Mouse (Mus musculus): ENCODE data around the gene Padi3. TPM values are rescaled to one million over a fixed set of nuclear protein-coding genes. Genes with fewer than 3 reads are reported as not detected.

Padi3 gene
- polyA plus RNA-seq, 1 experiment from 2014 or later, result 0.51 TPM

DNA sequence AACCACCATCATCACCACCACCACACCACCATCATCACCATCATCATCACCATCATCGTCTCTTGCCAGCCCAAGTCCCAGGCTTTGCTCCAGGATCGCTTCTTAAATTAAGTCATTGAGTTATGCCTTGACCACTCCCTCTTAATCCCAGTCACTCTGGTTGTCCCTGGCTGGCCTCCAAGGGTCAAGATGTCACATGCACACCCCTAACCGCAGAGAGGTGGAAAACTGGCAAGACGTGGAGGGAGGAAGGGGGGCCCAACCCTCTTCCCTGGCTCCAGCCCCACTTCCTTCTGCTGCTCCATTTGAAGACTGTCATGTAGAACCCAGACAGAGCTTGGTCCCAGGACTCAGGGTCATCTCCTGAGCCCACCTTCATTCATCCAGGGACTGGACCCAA is 34.5 kb upstream of the Padi3 start:
- Histone ChIP-seq H3K4me2 (ENCODE audit: low read depth, low read length) (no peak overlapping the region), H3K9me3 (ENCODE audit: control insufficient read depth, low read length) (no peaks in the 10 kb centered on the region), H3K27ac (ENCODE audit: low read length) (no peak overlapping the region), H3K36me3 (ENCODE audit: control insufficient read depth, insufficient read depth, low read length) (no peaks in the 10 kb centered on the region), H3K9ac (ENCODE audit: low read depth, low read length) (no peak overlapping the region), H3K27me3 (replicated peaks; ENCODE audit: control insufficient read depth, insufficient read depth, low read length) (no peaks in the 10 kb centered on the region), H3K4me3 (ENCODE audit: low read length) (no peak overlapping the region), H3K4me1 (ENCODE audit: control insufficient read depth, insufficient read depth, low read length) (no peaks in the 10 kb centered on the region)
- no peak for ATAC-seq
- WGBS, result 64% methylated on average over 4 of the region's 4 CpGs

- Histone ChIP-seq H3K4me2 (ENCODE audit: low read depth, low read length) (no peak overlapping the region), H3K9ac (ENCODE audit: low read depth, low read length) (no peak overlapping the region), H3K9me3 (ENCODE audit: control insufficient read depth, low read length) (no peaks in the 10 kb centered on the region), H3K27me3 (replicated peaks; ENCODE audit: control insufficient read depth, insufficient read depth, low read length) (no peaks in the 10 kb centered on the region), H3K36me3 (ENCODE audit: control insufficient read depth, insufficient read depth, low read length) (no peaks in the 10 kb centered on the region), H3K27ac (ENCODE audit: low read length) (no peak overlapping the region), H3K4me3 (ENCODE audit: low read length) (no peak overlapping the region), H3K4me1 (ENCODE audit: control insufficient read depth, insufficient read depth, low read length) (no peaks in the 10 kb centered on the region)
- ATAC-seq, result no peak
- 68% methylated on average over 15 of the region's 15 CpGs for WGBS
Measured at GRCm38 (mm10) chr4:140843670-140844280, 33.3 kb upstream of the Padi3 start.

GRCm38 (mm10) chr4:140842909-140843308 is 32.5 kb upstream of the Padi3 start:
- H3K27me3 ChIP-seq (replicated peaks; ENCODE audit: control insufficient read depth, insufficient read depth, low read length), result no peaks in the 10 kb centered on the region
- no peak overlapping the region for H3K9ac ChIP-seq (ENCODE audit: low read depth, low read length)
- H3K4me3 ChIP-seq (ENCODE audit: low read length), result no peak overlapping the region
- no peak for ATAC-seq
- H3K9me3 ChIP-seq (ENCODE audit: control insufficient read depth, low read length), result no peaks in the 10 kb centered on the region
- 0 out of 2 replicates have a peak, but pooled peaks cover 4% of the 10 kb centered on the region for H3K4me1 ChIP-seq (ENCODE audit: control insufficient read depth, insufficient read depth, low read length)
- 56% methylated on average over 1 of the region's 1 CpGs for WGBS
- H3K4me2 ChIP-seq (ENCODE audit: low read depth, low read length), result no peak overlapping the region
- no peak overlapping the region for H3K27ac ChIP-seq (ENCODE audit: low read length)
- H3K36me3 ChIP-seq (ENCODE audit: control insufficient read depth, insufficient read depth, low read length), result no peaks in the 10 kb centered on the region

DNA sequence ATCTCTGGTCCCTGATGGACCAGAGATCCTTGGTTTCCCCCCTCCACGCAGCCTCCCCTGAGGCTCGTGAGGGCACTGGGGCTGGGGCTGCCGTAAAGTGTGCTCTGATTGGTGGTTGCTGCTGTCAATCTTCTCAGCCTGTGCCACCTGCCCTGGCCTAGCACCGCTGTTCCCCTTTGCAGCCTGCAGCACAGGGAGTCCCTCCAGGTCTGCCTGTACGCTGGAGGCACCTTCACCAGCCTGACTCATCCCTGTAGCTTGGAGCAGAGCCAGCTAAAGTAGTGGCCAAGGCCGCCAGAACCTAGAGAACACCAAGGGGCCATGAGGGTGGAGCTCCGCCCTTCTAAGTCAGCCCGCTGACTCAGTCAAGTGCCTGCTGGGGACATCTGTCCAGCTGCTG is 27.4 kb upstream of the Padi3 start:
- Histone ChIP-seq H3K27ac (ENCODE audit: low read length) (no peak overlapping the region), H3K4me3 (ENCODE audit: low read length) (no peak overlapping the region), H3K36me3 (ENCODE audit: control insufficient read depth, insufficient read depth, low read length) (no peaks in the 10 kb centered on the region), H3K27me3 (replicated peaks; ENCODE audit: control insufficient read depth, insufficient read depth, low read length) (0 out of 2 replicates have a peak, but pooled peaks cover 2% of the 10 kb centered on the region), H3K4me2 (ENCODE audit: low read depth, low read length) (peak overlapping the region; percentile 35; the same call in 1 of the 2 replicates), H3K9me3 (ENCODE audit: control insufficient read depth, low read length) (no peaks in the 10 kb centered on the region), H3K9ac (ENCODE audit: low read depth, low read length) (no peak overlapping the region), H3K4me1 (ENCODE audit: control insufficient read depth, insufficient read depth, low read length) (peaks cover 9% of the 10 kb centered on the region; the same call in 1 of the 2 replicates)
- WGBS, result 21% methylated on average over 8 of the region's 8 CpGs
- peak; percentile 91 for ATAC-seq

- no peak overlapping the region for H3K4me3 ChIP-seq (ENCODE audit: low read length)
- no peak overlapping the region for H3K9ac ChIP-seq (ENCODE audit: low read depth, low read length)
- H3K9me3 ChIP-seq (ENCODE audit: control insufficient read depth, low read length), result no peaks in the 10 kb centered on the region
- H3K36me3 ChIP-seq (ENCODE audit: control insufficient read depth, insufficient read depth, low read length), result no peaks in the 10 kb centered on the region
- H3K27me3 ChIP-seq (replicated peaks; ENCODE audit: control insufficient read depth, insufficient read depth, low read length), result 0 out of 2 replicates have a peak, but pooled peaks cover 2% of the 10 kb centered on the region
- ATAC-seq, result no peak
- 65% methylated on average over 11 of the region's 11 CpGs for WGBS
- H3K4me2 ChIP-seq (ENCODE audit: low read depth, low read length), result no peak overlapping the region
- H3K4me1 ChIP-seq (ENCODE audit: control insufficient read depth, insufficient read depth, low read length), result peaks cover 9% of the 10 kb centered on the region; the same call in 1 of the 2 replicates
- no peak overlapping the region for H3K27ac ChIP-seq (ENCODE audit: low read length)
Measured at GRCm38 (mm10) chr4:140836208-140836866, 25.9 kb upstream of the Padi3 start.

DNA sequence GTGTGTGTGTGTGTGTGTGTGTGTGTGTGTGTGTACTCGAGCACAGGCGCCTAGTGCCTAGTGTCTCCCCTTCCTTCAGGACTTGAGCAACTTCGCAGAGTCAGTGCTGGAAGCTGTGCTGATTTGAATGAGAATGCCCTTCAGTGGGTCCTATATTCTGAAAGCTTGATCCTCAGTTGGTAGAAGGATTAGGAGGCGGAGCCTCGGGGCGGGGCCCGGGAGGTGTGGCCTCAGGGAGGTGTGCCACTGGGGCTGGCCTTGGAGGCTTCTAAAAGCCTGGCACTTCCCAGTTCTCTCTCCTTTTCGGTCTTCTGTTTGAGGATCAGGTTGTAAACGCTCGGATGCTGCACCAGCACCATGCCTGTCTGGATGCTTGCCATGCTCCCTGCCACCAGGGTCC is 25.2 kb upstream of the Padi3 start:
- Histone ChIP-seq H3K4me1 (ENCODE audit: control insufficient read depth, insufficient read depth, low read length) (peaks cover 9% of the 10 kb centered on the region; the same call in 1 of the 2 replicates), H3K9ac (ENCODE audit: low read depth, low read length) (no peak overlapping the region), H3K4me3 (ENCODE audit: low read length) (no peak overlapping the region), H3K27ac (ENCODE audit: low read length) (no peak overlapping the region), H3K36me3 (ENCODE audit: control insufficient read depth, insufficient read depth, low read length) (no peaks in the 10 kb centered on the region), H3K9me3 (ENCODE audit: control insufficient read depth, low read length) (no peaks in the 10 kb centered on the region), H3K27me3 (replicated peaks; ENCODE audit: control insufficient read depth, insufficient read depth, low read length) (0 out of 2 replicates have a peak, but pooled peaks cover 2% of the 10 kb centered on the region), H3K4me2 (ENCODE audit: low read depth, low read length) (no peak overlapping the region; the same call in 1 of the 2 replicates)
- peak; percentile 70 for ATAC-seq
- 6% methylated on average over 10 of the region's 10 CpGs for WGBS

- WGBS, result 74% methylated on average over 6 of the region's 6 CpGs
Measured at GRCm38 (mm10) chr4:140834327-140834934, 24.0 kb upstream of the Padi3 start.

GRCm38 (mm10) chr4:140832821-140833220 is 22.4 kb upstream of the Padi3 start:
- Histone ChIP-seq H3K4me3 (ENCODE audit: low read length) (no peak overlapping the region), H3K27me3 (replicated peaks; ENCODE audit: control insufficient read depth, insufficient read depth, low read length) (0 out of 2 replicates have a peak, but pooled peaks cover 2% of the 10 kb centered on the region), H3K36me3 (ENCODE audit: control insufficient read depth, insufficient read depth, low read length) (no peaks in the 10 kb centered on the region), H3K27ac (ENCODE audit: low read length) (no peak overlapping the region), H3K9ac (ENCODE audit: low read depth, low read length) (no peak overlapping the region), H3K4me1 (ENCODE audit: control insufficient read depth, insufficient read depth, low read length) (peaks cover 5% of the 10 kb centered on the region; the same call in 1 of the 2 replicates), H3K4me2 (ENCODE audit: low read depth, low read length) (no peak overlapping the region), H3K9me3 (ENCODE audit: control insufficient read depth, low read length) (no peaks in the 10 kb centered on the region)
- WGBS, result 54% methylated on average over 8 of the region's 8 CpGs
- no peak for ATAC-seq

More at GRCm38 (mm10) chr4:140834327-140834934, 24.0 kb upstream of the Padi3 start:
- Histone ChIP-seq H3K4me2 (ENCODE audit: low read depth, low read length) (no peak overlapping the region), H3K4me3 (ENCODE audit: low read length) (no peak overlapping the region), H3K36me3 (ENCODE audit: control insufficient read depth, insufficient read depth, low read length) (no peaks in the 10 kb centered on the region), H3K9ac (ENCODE audit: low read depth, low read length) (no peak overlapping the region), H3K9me3 (ENCODE audit: control insufficient read depth, low read length) (no peaks in the 10 kb centered on the region), H3K4me1 (ENCODE audit: control insufficient read depth, insufficient read depth, low read length) (peaks cover 9% of the 10 kb centered on the region; the same call in 1 of the 2 replicates), H3K27me3 (replicated peaks; ENCODE audit: control insufficient read depth, insufficient read depth, low read length) (0 out of 2 replicates have a peak, but pooled peaks cover 2% of the 10 kb centered on the region), H3K27ac (ENCODE audit: low read length) (no peak overlapping the region)
- ATAC-seq, result no peak

DNA sequence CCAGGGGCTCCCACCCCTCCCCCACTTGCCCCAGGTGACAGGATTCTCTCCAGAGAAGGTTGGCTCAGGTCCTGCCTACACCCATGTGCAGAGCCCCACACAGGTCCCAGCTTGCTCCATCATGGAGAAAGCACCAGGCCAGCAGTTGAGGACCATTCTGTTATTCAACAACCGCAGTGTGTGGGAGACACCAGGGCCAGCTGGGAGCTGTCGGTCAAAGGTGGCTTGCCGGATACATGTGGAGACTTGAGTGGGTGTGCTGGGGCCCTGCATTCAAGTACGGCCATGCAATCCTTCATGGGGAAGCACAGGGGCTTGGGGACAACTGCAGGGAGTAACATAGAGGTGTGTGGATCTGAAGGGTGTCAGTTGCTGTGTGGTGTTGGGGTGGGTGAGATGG is 21.4 kb upstream of the Padi3 start:
- ATAC-seq, result no peak
- H3K36me3 ChIP-seq (ENCODE audit: control insufficient read depth, insufficient read depth, low read length), result no peaks in the 10 kb centered on the region
- H3K4me3 ChIP-seq (ENCODE audit: low read length), result no peak overlapping the region
- no peak overlapping the region for H3K9ac ChIP-seq (ENCODE audit: low read depth, low read length)
- 81% methylated on average over 4 of the region's 4 CpGs for WGBS
- H3K27me3 ChIP-seq (replicated peaks; ENCODE audit: control insufficient read depth, insufficient read depth, low read length), result 0 out of 2 replicates have a peak, but pooled peaks cover 2% of the 10 kb centered on the region
- no peak overlapping the region for H3K4me2 ChIP-seq (ENCODE audit: low read depth, low read length)
- peaks cover 5% of the 10 kb centered on the region; the same call in 1 of the 2 replicates for H3K4me1 ChIP-seq (ENCODE audit: control insufficient read depth, insufficient read depth, low read length)
- no peaks in the 10 kb centered on the region for H3K9me3 ChIP-seq (ENCODE audit: control insufficient read depth, low read length)
- no peak overlapping the region for H3K27ac ChIP-seq (ENCODE audit: low read length)
